Mouse (Mus musculus): ENCODE data around the gene Arid1b. TPM values are rescaled to one million over a fixed set of nuclear protein-coding genes. Genes with fewer than 3 reads are reported as not detected.

Arid1b gene
- polyA plus RNA-seq, 1 experiment from 2014 or later, result 4.8 TPM

DNA sequence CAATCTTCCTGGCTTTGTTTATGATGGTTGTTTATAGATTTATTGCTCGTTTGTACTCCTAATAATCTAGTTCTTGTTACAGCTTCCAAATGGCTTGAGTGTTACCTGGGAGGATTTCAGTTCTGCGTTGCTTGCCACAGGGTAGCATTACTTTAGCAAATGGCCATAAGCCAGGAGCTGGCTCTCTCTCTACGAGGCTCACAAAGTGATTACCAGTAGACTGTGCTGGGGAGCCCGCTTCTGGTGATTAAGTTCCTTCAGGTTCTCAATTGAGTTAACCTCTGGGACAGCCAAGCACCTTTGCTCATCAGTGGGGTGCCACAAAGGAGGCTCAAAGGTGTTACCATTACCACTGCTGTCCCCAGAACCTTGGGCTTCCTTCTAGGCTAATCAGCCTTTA, 227.4 kb downstream of the Arid1b start:
- Histone ChIP-seq H3K27ac (ENCODE audit: low read depth, low read length) (peak overlapping the region; percentile 30; the same call in 1 of the 2 replicates), H3K27me3 (replicated peaks; ENCODE audit: control insufficient read depth, insufficient read depth, low read length) (no peaks in the 10 kb centered on the region), H3K4me1 (replicated peaks; ENCODE audit: control insufficient read depth, insufficient read depth, low read length) (peaks cover 16% of the 10 kb centered on the region; the same call in 1 of the 2 replicates), H3K36me3 (ENCODE audit: control insufficient read depth, insufficient read depth) (no peaks in the 10 kb centered on the region), H3K4me2 (replicated peaks; ENCODE audit: low read depth) (no peak overlapping the region), H3K9ac (ENCODE audit: low read depth, low read length) (no peak overlapping the region), H3K9me3 (ENCODE audit: control insufficient read depth) (no peaks in the 10 kb centered on the region), H3K4me3 (ENCODE audit: low read depth, low read length) (no peak overlapping the region)
- ATAC-seq, result peak; percentile 10; the same call in 1 of the 2 replicates
- no peak for TF ChIP-seq CTCF (IDR thresholded peaks at IDR 0.05; ENCODE audit: low read depth)
- whole genome bisulfite sequencing, result 31% methylated on average over 4 of the region's 4 CpGs

DNA sequence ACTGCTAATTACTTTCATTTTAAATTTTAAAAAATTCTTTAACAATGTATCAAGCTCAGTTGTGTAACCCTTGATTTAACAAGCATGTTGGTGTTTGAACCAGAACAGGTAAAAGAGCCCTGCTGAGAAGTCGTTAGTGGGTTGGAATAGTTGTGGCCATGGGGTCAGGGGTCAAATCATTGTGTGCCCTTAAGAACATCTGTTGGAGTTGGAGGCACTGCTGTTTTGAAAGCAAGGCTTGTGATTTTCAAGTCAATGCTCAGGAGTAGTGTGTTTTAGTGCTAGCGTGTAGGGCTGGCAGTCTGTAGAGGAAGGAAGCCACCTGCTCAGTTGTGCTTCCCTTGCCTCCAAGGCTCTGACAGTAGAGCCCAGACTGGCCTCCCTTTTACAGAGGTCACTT, 228.7 kb downstream of the Arid1b start:
- Histone ChIP-seq H3K27ac (ENCODE audit: low read depth, low read length) (no peak overlapping the region), H3K36me3 (ENCODE audit: control insufficient read depth, insufficient read depth) (no peaks in the 10 kb centered on the region), H3K4me2 (replicated peaks; ENCODE audit: low read depth) (no peak overlapping the region), H3K9me3 (ENCODE audit: control insufficient read depth) (no peaks in the 10 kb centered on the region), H3K4me1 (replicated peaks; ENCODE audit: control insufficient read depth, insufficient read depth, low read length) (peaks cover 10% of the 10 kb centered on the region; the same call in 1 of the 2 replicates), H3K9ac (ENCODE audit: low read depth, low read length) (no peak overlapping the region), H3K4me3 (ENCODE audit: low read depth, low read length) (no peak overlapping the region), H3K27me3 (replicated peaks; ENCODE audit: control insufficient read depth, insufficient read depth, low read length) (no peaks in the 10 kb centered on the region)
- ATAC-seq, result no peak
- TF ChIP-seq CTCF (IDR thresholded peaks at IDR 0.05; ENCODE audit: low read depth), result no peak
- 39% methylated on average over 2 of the region's 2 CpGs for WGBS

DNA sequence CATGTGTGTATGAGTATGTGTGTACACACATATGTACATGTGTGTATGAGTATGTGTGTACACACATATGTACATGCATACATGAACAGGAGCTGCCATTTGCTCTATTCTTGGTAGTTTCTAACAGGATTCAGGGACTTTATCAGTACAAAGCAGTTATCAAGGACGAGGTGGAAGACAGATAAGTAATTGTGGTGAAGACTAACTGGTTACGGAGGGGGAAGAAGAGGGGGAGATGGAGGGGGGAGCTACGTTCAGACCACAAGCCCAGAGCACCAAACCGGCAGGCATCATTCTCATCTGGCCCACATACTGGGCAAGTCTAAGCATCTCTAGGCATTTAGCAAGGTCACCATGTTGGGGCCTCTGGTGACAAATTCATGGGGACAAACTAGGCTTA, 230.8 kb downstream of the Arid1b start:
- Histone ChIP-seq H3K9me3 (ENCODE audit: control insufficient read depth) (no peaks in the 10 kb centered on the region), H3K9ac (ENCODE audit: low read depth, low read length) (no peak overlapping the region), H3K4me3 (ENCODE audit: low read depth, low read length) (no peak overlapping the region), H3K27ac (ENCODE audit: low read depth, low read length) (no peak overlapping the region), H3K27me3 (replicated peaks; ENCODE audit: control insufficient read depth, insufficient read depth, low read length) (no peaks in the 10 kb centered on the region), H3K36me3 (ENCODE audit: control insufficient read depth, insufficient read depth) (no peaks in the 10 kb centered on the region), H3K4me2 (replicated peaks; ENCODE audit: low read depth) (no peak overlapping the region), H3K4me1 (replicated peaks; ENCODE audit: control insufficient read depth, insufficient read depth, low read length) (peaks cover 13% of the 10 kb centered on the region; the same call in 1 of the 2 replicates)
- no peak for TF ChIP-seq CTCF (IDR thresholded peaks at IDR 0.05; ENCODE audit: low read depth)
- WGBS, result 72% methylated on average over 4 of the region's 4 CpGs
- no peak for ATAC-seq

DNA sequence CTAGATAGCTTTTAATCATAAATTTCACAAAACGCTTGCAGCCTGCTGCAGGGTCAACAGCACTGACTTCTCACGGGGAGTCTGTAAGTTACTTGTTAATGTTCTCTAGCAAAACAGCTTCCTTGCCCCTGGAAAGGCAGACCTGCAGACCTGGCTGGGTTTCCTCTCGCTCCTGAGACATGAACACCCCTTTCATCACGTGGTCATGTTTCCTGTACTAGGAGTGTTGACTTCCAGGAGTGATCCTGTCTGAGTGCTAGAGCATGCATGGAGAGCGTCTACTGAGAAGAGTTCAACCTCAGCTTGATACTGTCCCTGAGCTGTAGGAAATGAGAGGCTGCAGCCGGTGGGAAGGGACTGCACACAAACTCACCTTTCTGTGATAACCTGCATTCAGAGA, 233.0 kb downstream of the Arid1b start:
- H3K9me3 ChIP-seq (ENCODE audit: control insufficient read depth), result no peaks in the 10 kb centered on the region
- H3K27me3 ChIP-seq (replicated peaks; ENCODE audit: control insufficient read depth, insufficient read depth, low read length), result no peaks in the 10 kb centered on the region
- no peak for TF ChIP-seq CTCF (IDR thresholded peaks at IDR 0.05; ENCODE audit: low read depth)
- no peak for ATAC-seq
- H3K4me3 ChIP-seq (ENCODE audit: low read depth, low read length), result no peak overlapping the region
- H3K4me1 ChIP-seq (replicated peaks; ENCODE audit: control insufficient read depth, insufficient read depth, low read length), result peaks cover 8% of the 10 kb centered on the region; the same call in 1 of the 2 replicates
- 40% methylated on average over 6 of the region's 6 CpGs for WGBS
- H3K9ac ChIP-seq (ENCODE audit: low read depth, low read length), result no peak overlapping the region
- H3K4me2 ChIP-seq (replicated peaks; ENCODE audit: low read depth), result no peak overlapping the region
- no peak overlapping the region for H3K27ac ChIP-seq (ENCODE audit: low read depth, low read length)
- no peaks in the 10 kb centered on the region for H3K36me3 ChIP-seq (ENCODE audit: control insufficient read depth, insufficient read depth)

DNA sequence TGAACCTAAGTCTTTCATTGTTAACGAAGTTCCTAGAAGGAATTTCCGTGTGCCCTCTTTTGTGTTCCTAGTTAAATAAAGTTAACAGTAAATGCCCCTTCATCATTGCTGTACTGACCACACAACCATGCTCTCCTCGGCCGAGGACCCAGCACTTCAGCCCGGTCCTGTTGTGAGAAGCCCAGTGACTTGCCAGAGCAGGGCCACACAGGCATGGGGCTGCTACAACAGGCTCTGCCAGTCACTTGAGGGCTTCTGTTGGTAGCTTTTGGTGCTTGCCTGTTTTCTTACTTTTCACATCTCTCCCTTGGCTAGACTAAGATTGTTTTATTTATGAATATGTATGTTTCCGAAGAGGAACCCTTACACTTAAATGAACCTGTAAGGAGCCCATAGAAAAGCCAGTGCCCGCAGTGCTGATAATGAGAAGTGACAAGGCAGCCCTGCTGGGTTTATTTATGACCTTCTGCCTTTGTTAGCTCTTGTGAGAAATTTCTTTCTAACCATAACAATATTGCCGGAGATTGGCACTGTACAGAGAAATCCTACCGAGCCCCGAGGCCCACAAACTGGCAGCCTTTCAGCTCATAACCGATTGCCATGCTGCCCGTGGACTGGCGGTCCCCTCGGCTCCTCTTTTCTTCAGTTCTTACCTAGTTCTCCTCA, 234.0 kb downstream of the Arid1b start:
- H3K9ac ChIP-seq (ENCODE audit: low read depth, low read length), result no peak overlapping the region
- H3K4me2 ChIP-seq (replicated peaks; ENCODE audit: low read depth), result no peak overlapping the region; the same call in 1 of the 2 replicates
- H3K4me3 ChIP-seq (ENCODE audit: low read depth, low read length), result no peak overlapping the region
- no peaks in the 10 kb centered on the region for H3K36me3 ChIP-seq (ENCODE audit: control insufficient read depth, insufficient read depth)
- H3K9me3 ChIP-seq (ENCODE audit: control insufficient read depth), result no peaks in the 10 kb centered on the region
- WGBS, result 64% methylated on average over 14 of the region's 14 CpGs
- H3K27me3 ChIP-seq (replicated peaks; ENCODE audit: control insufficient read depth, insufficient read depth, low read length), result no peaks in the 10 kb centered on the region
- H3K27ac ChIP-seq (ENCODE audit: low read depth, low read length), result 0 out of 2 replicates have a peak overlapping the region, but pooled peaks have one; percentile 28
- TF ChIP-seq CTCF (IDR thresholded peaks at IDR 0.05; ENCODE audit: low read depth), result no peak
- no peak for ATAC-seq
- peaks cover 8% of the 10 kb centered on the region; the same call in 1 of the 2 replicates for H3K4me1 ChIP-seq (replicated peaks; ENCODE audit: control insufficient read depth, insufficient read depth, low read length)

DNA sequence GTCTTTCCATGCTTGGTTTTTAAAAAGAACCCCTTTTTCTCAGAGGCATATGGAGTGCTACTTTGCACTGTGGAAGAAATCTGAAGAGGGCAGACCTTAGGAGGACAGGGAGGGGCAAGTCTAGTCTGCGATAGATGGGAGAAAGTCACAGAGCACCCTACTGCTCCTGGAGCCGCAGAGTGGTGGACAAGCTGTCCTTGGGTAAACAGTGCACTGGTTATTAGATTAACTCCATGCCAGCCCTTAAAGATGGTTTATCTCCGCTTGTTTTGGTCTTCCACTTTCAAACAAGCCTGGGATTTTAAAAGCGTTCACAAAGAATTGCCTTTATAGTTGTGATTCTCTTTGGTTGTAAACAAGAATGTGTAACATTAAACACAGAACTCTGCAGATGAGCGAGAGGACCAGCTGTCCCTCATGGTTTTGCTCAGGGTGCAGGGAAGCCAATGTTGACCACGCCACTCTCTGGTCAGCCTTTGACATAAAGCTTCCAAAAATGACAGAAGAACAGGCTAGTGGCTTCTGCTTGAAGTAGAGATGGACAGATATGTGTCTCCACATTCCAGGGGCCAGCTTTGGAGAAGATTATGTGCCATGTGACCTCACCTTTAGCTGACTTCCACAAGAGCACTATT, 234.6 kb downstream of the Arid1b start:
- no peak for TF ChIP-seq CTCF (IDR thresholded peaks at IDR 0.05; ENCODE audit: low read depth)
- Histone ChIP-seq H3K9me3 (ENCODE audit: control insufficient read depth) (no peaks in the 10 kb centered on the region), H3K36me3 (ENCODE audit: control insufficient read depth, insufficient read depth) (no peaks in the 10 kb centered on the region), H3K4me3 (ENCODE audit: low read depth, low read length) (no peak overlapping the region), H3K4me2 (replicated peaks; ENCODE audit: low read depth) (no peak overlapping the region; the same call in 1 of the 2 replicates), H3K27me3 (replicated peaks; ENCODE audit: control insufficient read depth, insufficient read depth, low read length) (no peaks in the 10 kb centered on the region), H3K27ac (ENCODE audit: low read depth, low read length) (0 out of 2 replicates have a peak overlapping the region, but pooled peaks have one; percentile 28), H3K9ac (ENCODE audit: low read depth, low read length) (no peak overlapping the region), H3K4me1 (replicated peaks; ENCODE audit: control insufficient read depth, insufficient read depth, low read length) (peaks cover 8% of the 10 kb centered on the region; the same call in 1 of the 2 replicates)
- 39% methylated on average over 6 of the region's 6 CpGs for WGBS
- no peak for ATAC-seq

All from intestine, postnatal 0 days (tissue).